Mouse (Mus musculus) adrenal gland, adult (tissue): ENCODE data around the gene Thnsl1.

Experiments
- DNase-seq, 2 experiments: peaks; one replicate each; pipeline ENCODE4 v3.0.0; 2022 to 2023; ENCODE audit warnings: low spot score in 1 of 2; ENCODE audit not compliant: inconsistent age in 2 of 2

Thnsl1 gene

GRCm38 (mm10) chr2:21204912-21205830 lies at the start of gene Thnsl1, which contains the start of gene Enkur:
Thnsl1 (plus strand) TSS chr2:21205724.
Enkur (minus strand) TSS chr2:21205365.
- peak; percentile 99 to 100 for DNase-seq

GRCm38 (mm10) chr2:21164296-21164695 lies 41.2 kb upstream of the Thnsl1 start:
- DNase-seq, result no peak

GRCm38 (mm10) chr2:21167916-21168315 lies 37.6 kb upstream of the Thnsl1 start:
- no peak for DNase-seq

GRCm38 (mm10) chr2:21172797-21173196 lies 32.7 kb upstream of the Thnsl1 start:
- DNase-seq, result no peak

GRCm38 (mm10) chr2:21179136-21179535 lies 26.4 kb upstream of the Thnsl1 start:
- no peak for DNase-seq

- no peak for DNase-seq
Measured at GRCm38 (mm10) chr2:21182811-21183210, 22.7 kb upstream of the Thnsl1 start.

GRCm38 (mm10) chr2:21187576-21187975 lies 17.9 kb upstream of the Thnsl1 start:
- peak; percentile 59 to 90 for DNase-seq

- DNase-seq, result no peak
Measured at GRCm38 (mm10) chr2:21188610-21189009, 16.9 kb upstream of the Thnsl1 start.

- no peak for DNase-seq
Measured at GRCm38 (mm10) chr2:21191232-21191631, 14.3 kb upstream of the Thnsl1 start.

GRCm38 (mm10) chr2:21195233-21195632 lies 10.3 kb upstream of the Thnsl1 start:
- DNase-seq, result no peak

- DNase-seq, result no peak
Measured at GRCm38 (mm10) chr2:21199051-21199450, 6.5 kb upstream of the Thnsl1 start.

GRCm38 (mm10) chr2:21202754-21203153 lies 2.8 kb upstream of the Thnsl1 start:
- DNase-seq, result no peak

- DNase-seq, result no peak
Measured at GRCm38 (mm10) chr2:21205831-21206159, 271 bp downstream of the Thnsl1 start.

- no peak for DNase-seq
Measured at GRCm38 (mm10) chr2:21206278-21206677, 754 bp downstream of the Thnsl1 start.

GRCm38 (mm10) chr2:21211361-21211760 lies 5.8 kb downstream of the Thnsl1 start:
- DNase-seq, result peak; percentile 37 to 84

GRCm38 (mm10) chr2:21214322-21214721 lies 8.8 kb downstream of the Thnsl1 start:
- no peak for DNase-seq

GRCm38 (mm10) chr2:21215284-21215683 lies 9.8 kb downstream of the Thnsl1 start:
- no peak for DNase-seq

- DNase-seq, result no peak
Measured at GRCm38 (mm10) chr2:21222453-21223384, 17.2 kb downstream of the Thnsl1 start.

- no peak for DNase-seq
Measured at GRCm38 (mm10) chr2:21230276-21230675, 24.8 kb downstream of the Thnsl1 start.

GRCm38 (mm10) chr2:21231147-21231546 lies 25.6 kb downstream of the Thnsl1 start:
- no peak for DNase-seq

- no peak for DNase-seq
Measured at GRCm38 (mm10) chr2:21234871-21235648, 29.5 kb downstream of the Thnsl1 start.
